In genomic region chr19:8822696-8823095, GRCm38 (mm10) we compare ENCODE assay signal across 9 mouse cellular contexts. TPM values are rescaled to one million over a fixed set of nuclear protein-coding genes. Genes with fewer than 3 reads are reported as not detected.
DNase-seq lines count a peak whose midpoint lies in the region; ATAC-seq and TF ChIP-seq lines count a peak whose summit lies in the region.
"Had no signal": no experiment of that assay in that cellular context is flagged by ENCODE, and none has a peak within 500 bp of the region (broad histone marks: within the 10 kb centered on the region; RNA-seq: fewer than 3 reads in every experiment).

No protein-coding gene starts in this region.

- no peak for DNase-seq in heart, embryonic 10.5 days (ENCODE audit: low spot score)
- DNase-seq in heart, postnatal 14 days = no peak
- no peak for DNase-seq in ES-E14 (ENCODE audit: low read depth, low spot score)
- DNase-seq in thymus, postnatal 14 days = no peak
- DNase-seq in urinary bladder, postnatal 25 days (ENCODE audit: low spot score) = no peak
- no peak for DNase-seq in thymus, postnatal 25 days
- DNase-seq: embryo, embryonic 11 days had no signal

- H3K4me1 ChIP-seq in heart, embryonic 10.5 days = peaks cover 19% of the 10 kb centered on the region; the same call in 1 of the 2 replicates
- H3K4me1 ChIP-seq in ES-E14 (ENCODE audit: control insufficient read depth in 2 of 2, insufficient read depth in 2 of 2, low read length in 2 of 2, poor library complexity in 1 of 2) = peaks cover 5 to 6% of the 10 kb centered on the region in 2 experiments; a peak in 2 of 4 replicates
- peaks cover 33% of the 10 kb centered on the region for H3K4me1 ChIP-seq in forebrain, embryonic 13.5 days
- H3K4me1 ChIP-seq in liver, embryonic 16.5 days (ENCODE audit: control insufficient read depth, low read depth, low read length) = peaks cover 21% of the 10 kb centered on the region

- intact Hi-C loops in heart, postnatal 14 days (cut with DNase I) = no loop called here

- H3K9me3 ChIP-seq in heart, embryonic 10.5 days = no peaks in the 10 kb centered on the region
- no peaks in the 10 kb centered on the region for H3K9me3 ChIP-seq in ES-E14 (ENCODE audit: control insufficient read depth, insufficient read depth, low read depth, low read length)
- H3K9me3 ChIP-seq in forebrain, embryonic 13.5 days (replicated peaks) = no peaks in the 10 kb centered on the region
- H3K9me3 ChIP-seq in liver, embryonic 16.5 days (replicated peaks; ENCODE audit: control insufficient read depth, low read length) = no peaks in the 10 kb centered on the region

- peak overlapping the region; percentile 92 for H3K4me2 ChIP-seq in forebrain, embryonic 13.5 days
- H3K4me2 ChIP-seq in liver, embryonic 16.5 days (ENCODE audit: low read depth, low read length) = peak overlapping the region; percentile 93

- no peaks in the 10 kb centered on the region for H3K27me3 ChIP-seq in heart, embryonic 10.5 days (ENCODE audit: insufficient read depth, poor library complexity, severe bottlenecking)
- H3K27me3 ChIP-seq in forebrain, embryonic 13.5 days = no peaks in the 10 kb centered on the region
- H3K27me3 ChIP-seq in liver, embryonic 16.5 days (ENCODE audit: control insufficient read depth, insufficient read depth, low read depth, low read length) = no peaks in the 10 kb centered on the region

- in situ Hi-C loops in ES-E14 (cut with MboI; ENCODE audit: low sequenced_read_pairs in 2 of 2, unreplicated experiment in 2 of 2) = no loop called here

- H3K4me3 ChIP-seq in heart, embryonic 10.5 days = peak overlapping the region; percentile 100
- H3K4me3 ChIP-seq in ES-E14 (ENCODE audit: insufficient read depth in 1 of 2, low read depth in 1 of 2, low read length in 2 of 2, poor library complexity in 1 of 2, severe bottlenecking in 1 of 2) = peak overlapping the region in 1 of 2 experiments; percentile 28; a peak in 1 of 4 replicates
- peak overlapping the region; percentile 100 for H3K4me3 ChIP-seq in forebrain, embryonic 13.5 days
- peak overlapping the region; percentile 100 for H3K4me3 ChIP-seq in liver, embryonic 16.5 days (ENCODE audit: low read depth, low read length)

- H3K27ac ChIP-seq in heart, embryonic 10.5 days = no peak overlapping the region
- H3K27ac ChIP-seq in ES-E14 (ENCODE audit: insufficient read depth, low read depth, low read length, poor library complexity, severe bottlenecking) = no peak overlapping the region
- H3K27ac ChIP-seq in forebrain, embryonic 13.5 days = no peak overlapping the region
- no peak overlapping the region for H3K27ac ChIP-seq in liver, embryonic 16.5 days (ENCODE audit: low read length)

- H3K9ac ChIP-seq in ES-E14 (ENCODE audit: insufficient read depth, low read depth, low read length, poor library complexity, severe bottlenecking) = 0 out of 2 replicates have a peak overlapping the region, but pooled peaks have one; percentile 7
- H3K9ac ChIP-seq in forebrain, embryonic 13.5 days = peak overlapping the region; percentile 99
- H3K9ac ChIP-seq in liver, embryonic 16.5 days (ENCODE audit: low read depth, low read length) = peak overlapping the region; percentile 38

- WGBS in heart, embryonic 10.5 days = 75% methylated on average over 8 of the region's 8 CpGs
- 78% methylated on average over 8 of the region's 8 CpGs for WGBS in forebrain, embryonic 13.5 days
- WGBS in liver, embryonic 16.5 days (ENCODE audit: insufficient replicate concordance) = 80% methylated on average over 8 of the region's 8 CpGs

- H3K36me3 ChIP-seq in heart, embryonic 10.5 days = peaks cover 56% of the 10 kb centered on the region
- peaks cover 30% of the 10 kb centered on the region for H3K36me3 ChIP-seq in ES-E14 (ENCODE audit: control insufficient read depth, insufficient read depth, low read length, poor library complexity, severe bottlenecking)
- H3K36me3 ChIP-seq in forebrain, embryonic 13.5 days (ENCODE audit: poor library complexity, severe bottlenecking) = peaks cover 51% of the 10 kb centered on the region
- H3K36me3 ChIP-seq in liver, embryonic 16.5 days (ENCODE audit: control insufficient read depth, insufficient read depth) = peaks cover 50% of the 10 kb centered on the region

- ATAC-seq in forebrain, embryonic 13.5 days = no peak
- no peak for ATAC-seq in liver, embryonic 16.5 days (ENCODE audit: low read depth)

TF ChIP-seq in ES-E14, 5 proteins besides CTCF, POLR2A, EP300 and RAD21:
- TF ChIP-seq HCFC1 (IDR thresholded peaks at IDR 0.05; ENCODE audit: borderline replicate concordance, insufficient read depth, low read length) (no peak), ZC3H11A (IDR thresholded peaks at IDR 0.05; ENCODE audit: borderline replicate concordance, low read depth, low read length) (no peak), CHD2 (IDR thresholded peaks at IDR 0.05; ENCODE audit: low read depth, low read length) (no peak), MAFK (IDR thresholded peaks at IDR 0.05; ENCODE audit: insufficient read depth, low read depth, low read length) (no peak), ZNF384 (IDR thresholded peaks at IDR 0.05; ENCODE audit: low read depth, low read length) (no peak)

RNA-seq across cellular contexts. Expression of gene Hnrnpul2, which starts 2.9 kb away (rescaled TPM):
- polyA plus RNA-seq in heart, embryonic 10.5 days (2016; fragmentation: Nextera tagmentation; extraction: Ambion mirVana) = 2.8 and 4.6 TPM in 2 replicates
- total RNA-seq in heart, postnatal 14 days (2021) = 10 to 100 TPM; 48.5 to 51.1 TPM
- total RNA-seq in ES-E14 (2012; rRNA removed) = 37.5 and 48.5 TPM in 2 replicates
- 6.4 and 6.8 TPM in 2 replicates for polyA plus RNA-seq in forebrain, embryonic 13.5 days (2015; fragmentation: Nextera tagmentation; extraction: Ambion mirVana)
- 1.8 and 2.1 TPM in 2 replicates for polyA plus RNA-seq in liver, embryonic 16.5 days (2015; fragmentation: Nextera tagmentation; extraction: Ambion mirVana)

RNA-seq across cellular contexts. Expression of gene Ttc9c, which starts 3.6 kb away (rescaled TPM):
- 43.2 and 51.3 TPM in 2 replicates for polyA plus RNA-seq in heart, embryonic 10.5 days (2016; fragmentation: Nextera tagmentation; extraction: Ambion mirVana)
- 10 to 100 TPM; 15.1 to 15.4 TPM for total RNA-seq in heart, postnatal 14 days (2021)
- total RNA-seq in ES-E14 (2012; rRNA removed) = 42.6 and 47.5 TPM in 2 replicates
- polyA plus RNA-seq in forebrain, embryonic 13.5 days (2015; fragmentation: Nextera tagmentation; extraction: Ambion mirVana) = 86.1 and 89.1 TPM in 2 replicates
- 21.6 and 22.9 TPM in 2 replicates for polyA plus RNA-seq in liver, embryonic 16.5 days (2015; fragmentation: Nextera tagmentation; extraction: Ambion mirVana)

RNA-seq across cellular contexts. Expression of gene AC129217.1, which starts 6.9 kb away (rescaled TPM):
- not detected in 2 replicates for polyA plus RNA-seq in heart, embryonic 10.5 days (2016; fragmentation: Nextera tagmentation; extraction: Ambion mirVana)
- not detected for total RNA-seq in heart, postnatal 14 days (2021)
- total RNA-seq in ES-E14 (2012; rRNA removed) = 1.4 and 2.7 TPM in 2 replicates
- not detected in 2 replicates for polyA plus RNA-seq in forebrain, embryonic 13.5 days (2015; fragmentation: Nextera tagmentation; extraction: Ambion mirVana)
- polyA plus RNA-seq in liver, embryonic 16.5 days (2015; fragmentation: Nextera tagmentation; extraction: Ambion mirVana) = not detected in 2 replicates

RNA-seq across cellular contexts. Expression of gene Bscl2, which starts 14.6 kb away (rescaled TPM):
- 46.2 and 51.1 TPM in 2 replicates for polyA plus RNA-seq in heart, embryonic 10.5 days (2016; fragmentation: Nextera tagmentation; extraction: Ambion mirVana)
- total RNA-seq in heart, postnatal 14 days (2021) = 10 to 100 TPM; 21.3 to 28.0 TPM
- 62.6 and 79.6 TPM in 2 replicates for total RNA-seq in ES-E14 (2012; rRNA removed)
- polyA plus RNA-seq in forebrain, embryonic 13.5 days (2015; fragmentation: Nextera tagmentation; extraction: Ambion mirVana) = 66.9 and 72.1 TPM in 2 replicates
- 27.1 and 29.3 TPM in 2 replicates for polyA plus RNA-seq in liver, embryonic 16.5 days (2015; fragmentation: Nextera tagmentation; extraction: Ambion mirVana)

RNA-seq across cellular contexts. Expression of gene Gng3, which starts 16.3 kb away (rescaled TPM):
- polyA plus RNA-seq in heart, embryonic 10.5 days (2016; fragmentation: Nextera tagmentation; extraction: Ambion mirVana) = 2.6 and 4.7 TPM in 2 replicates
- total RNA-seq in heart, postnatal 14 days (2021) = not detected
- 4.5 TPM in 2 replicates for total RNA-seq in ES-E14 (2012; rRNA removed)
- 198 and 204 TPM in 2 replicates for polyA plus RNA-seq in forebrain, embryonic 13.5 days (2015; fragmentation: Nextera tagmentation; extraction: Ambion mirVana)
- 0.22 and 0.51 TPM in 2 replicates for polyA plus RNA-seq in liver, embryonic 16.5 days (2015; fragmentation: Nextera tagmentation; extraction: Ambion mirVana)

Comparison
In these comparisons a context has a peak if more than half of its experiments do, and no peak if none do; other contexts are left out.
1. H3K9ac ChIP-seq: peak in every context shown above with its lines; median percentile 99 in forebrain, embryonic 13.5 days; 38 in liver, embryonic 16.5 days; 7 in ES-E14.